Mouse (Mus musculus): ENCODE measurements around the gene Agpat4. TPM values are rescaled to one million over a fixed set of nuclear protein-coding genes. Genes with fewer than 3 reads are reported as not detected.

Agpat4 gene
- total and polyA plus RNA-seq, 2 experiments from 2014 or later = 53.6 to 56.6 TPM

DNA sequence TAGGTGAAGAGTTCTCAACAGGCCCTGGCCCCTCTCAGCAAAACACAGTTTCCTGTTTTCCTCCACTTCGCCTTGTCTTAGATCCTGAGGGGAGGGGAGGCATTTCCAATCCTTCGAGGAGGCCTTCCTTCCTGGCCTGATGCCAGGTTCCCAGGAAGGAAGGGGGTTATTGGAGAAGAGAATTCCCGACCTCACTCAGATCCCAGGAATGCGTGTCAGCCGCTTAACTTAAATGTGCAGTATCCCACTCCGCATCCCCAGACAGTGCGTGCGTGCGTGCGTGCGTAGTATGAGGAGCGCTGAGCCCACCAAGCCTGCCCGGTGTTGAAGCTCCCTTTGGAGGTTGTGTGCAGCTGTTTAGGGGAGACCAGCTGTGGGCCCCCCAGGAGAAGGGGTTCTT is 44.9 kb downstream of the Agpat4 start:
- Histone ChIP-seq H3K27me3 (ENCODE audit: insufficient read depth, low read length) (no peaks in the 10 kb centered on the region), H3K27ac (peak overlapping the region; percentile 20; the same call in 1 of the 2 replicates), H3K36me3 (ENCODE audit: insufficient read depth, low read length) (no peaks in the 10 kb centered on the region), H3K4me3 (ENCODE audit: low read length) (no peak overlapping the region), H3K4me2 (ENCODE audit: low read depth, low read length) (no peak overlapping the region), H3K9ac (replicated peaks; ENCODE audit: low read length) (no peak overlapping the region), H3K9me3 (ENCODE audit: low read length) (no peaks in the 10 kb centered on the region), H3K4me1 (ENCODE audit: insufficient read depth, low read length) (peaks cover 19% of the 10 kb centered on the region)
- TF ChIP-seq CTCF (IDR thresholded peaks at IDR 0.05; ENCODE audit: low read depth) = no peak
- WGBS = 38% methylated on average over 13 of the region's 13 CpGs
- ATAC-seq (peak; percentile 35; the same call in 1 of the 2 replicates), DNase-seq (ENCODE audit: low spot score) (peak; percentile 57)

GRCm38 (mm10) chr17:12163903-12164302 is 45.4 kb downstream of the Agpat4 start:
- H3K27ac ChIP-seq = peak overlapping the region; percentile 20; the same call in 1 of the 2 replicates
- TF ChIP-seq CTCF (IDR thresholded peaks at IDR 0.05; ENCODE audit: low read depth) = no peak
- H3K4me3 ChIP-seq (ENCODE audit: low read length) = no peak overlapping the region
- no peaks in the 10 kb centered on the region for H3K36me3 ChIP-seq (ENCODE audit: insufficient read depth, low read length)
- ATAC-seq = no peak
- H3K4me1 ChIP-seq (ENCODE audit: insufficient read depth, low read length) = peaks cover 20% of the 10 kb centered on the region
- DNase-seq (ENCODE audit: low spot score) = no peak
- no peaks in the 10 kb centered on the region for H3K27me3 ChIP-seq (ENCODE audit: insufficient read depth, low read length)
- H3K9ac ChIP-seq (replicated peaks; ENCODE audit: low read length) = no peak overlapping the region
- no peaks in the 10 kb centered on the region for H3K9me3 ChIP-seq (ENCODE audit: low read length)
- WGBS = 44% methylated on average over 7 of the region's 7 CpGs
- H3K4me2 ChIP-seq (ENCODE audit: low read depth, low read length) = no peak overlapping the region

DNA sequence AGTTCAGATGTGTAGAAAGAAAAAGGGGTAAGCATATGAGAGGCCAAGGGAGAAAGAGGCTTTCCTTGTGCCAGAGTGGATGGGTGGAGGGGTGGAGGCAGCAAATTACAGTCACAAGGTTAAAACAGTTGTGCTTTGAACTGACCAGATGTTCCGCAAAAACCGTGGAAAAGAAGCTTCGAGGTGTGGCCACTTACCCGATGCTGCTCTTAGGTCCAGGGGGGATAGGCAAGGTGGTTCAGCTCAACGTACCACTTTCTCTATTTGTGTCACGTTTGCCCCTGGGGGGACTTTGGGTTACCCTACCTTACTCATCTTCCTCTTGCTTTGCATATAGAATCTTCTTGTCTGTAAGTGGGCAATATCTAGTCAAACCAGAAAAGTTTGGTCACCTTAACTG is 46.0 kb downstream of the Agpat4 start:
- no peak for TF ChIP-seq CTCF (IDR thresholded peaks at IDR 0.05; ENCODE audit: low read depth)

GRCm38 (mm10) chr17:12165009-12165695 is 46.6 kb downstream of the Agpat4 start:
- ATAC-seq = no peak
- WGBS = 90% methylated on average over 11 of the region's 11 CpGs
- Histone ChIP-seq H3K36me3 (ENCODE audit: insufficient read depth, low read length) (no peaks in the 10 kb centered on the region), H3K27ac (no peak overlapping the region), H3K4me1 (ENCODE audit: insufficient read depth, low read length) (peaks cover 31% of the 10 kb centered on the region), H3K9me3 (ENCODE audit: low read length) (no peaks in the 10 kb centered on the region), H3K4me3 (ENCODE audit: low read length) (no peak overlapping the region), H3K27me3 (ENCODE audit: insufficient read depth, low read length) (no peaks in the 10 kb centered on the region), H3K9ac (replicated peaks; ENCODE audit: low read length) (no peak overlapping the region), H3K4me2 (ENCODE audit: low read depth, low read length) (no peak overlapping the region)
- DNase-seq (ENCODE audit: low spot score) = no peak
- no peak for TF ChIP-seq CTCF (IDR thresholded peaks at IDR 0.05; ENCODE audit: low read depth)

More for the DNA sequence above, 46.0 kb downstream of the Agpat4 start:
- Histone ChIP-seq H3K27me3 (ENCODE audit: insufficient read depth, low read length) (no peaks in the 10 kb centered on the region), H3K4me2 (ENCODE audit: low read depth, low read length) (no peak overlapping the region), H3K36me3 (ENCODE audit: insufficient read depth, low read length) (no peaks in the 10 kb centered on the region), H3K27ac (no peak overlapping the region), H3K9me3 (ENCODE audit: low read length) (no peaks in the 10 kb centered on the region), H3K4me3 (ENCODE audit: low read length) (no peak overlapping the region), H3K9ac (replicated peaks; ENCODE audit: low read length) (no peak overlapping the region), H3K4me1 (ENCODE audit: insufficient read depth, low read length) (peaks cover 27% of the 10 kb centered on the region)
- WGBS = 95% methylated on average over 6 of the region's 6 CpGs
- DNase-seq (ENCODE audit: low spot score) (no peak), ATAC-seq (no peak)

- no peaks in the 10 kb centered on the region for H3K36me3 ChIP-seq (ENCODE audit: insufficient read depth, low read length)
- peaks cover 32% of the 10 kb centered on the region for H3K4me1 ChIP-seq (ENCODE audit: insufficient read depth, low read length)
- WGBS = 90% methylated on average over 9 of the region's 9 CpGs
- no peak overlapping the region for H3K27ac ChIP-seq
- H3K9ac ChIP-seq (replicated peaks; ENCODE audit: low read length) = no peak overlapping the region
- no peak for DNase-seq (ENCODE audit: low spot score)
- H3K4me3 ChIP-seq (ENCODE audit: low read length) = no peak overlapping the region
- H3K4me2 ChIP-seq (ENCODE audit: low read depth, low read length) = no peak overlapping the region
- H3K9me3 ChIP-seq (ENCODE audit: low read length) = no peaks in the 10 kb centered on the region
- H3K27me3 ChIP-seq (ENCODE audit: insufficient read depth, low read length) = no peaks in the 10 kb centered on the region
- no peak for TF ChIP-seq CTCF (IDR thresholded peaks at IDR 0.05; ENCODE audit: low read depth)
- no peak for ATAC-seq
Observed at GRCm38 (mm10) chr17:12165701-12166100, 47.2 kb downstream of the Agpat4 start.

GRCm38 (mm10) chr17:12168536-12168935 is 50.0 kb downstream of the Agpat4 start:
- peak; percentile 83 for ATAC-seq
- H3K27ac ChIP-seq = peak overlapping the region; percentile 51; the same call in 1 of the 2 replicates
- peak; percentile 85 for DNase-seq (ENCODE audit: low spot score)
- no peaks in the 10 kb centered on the region for H3K27me3 ChIP-seq (ENCODE audit: insufficient read depth, low read length)
- H3K4me1 ChIP-seq (ENCODE audit: insufficient read depth, low read length) = peaks cover 26% of the 10 kb centered on the region
- TF ChIP-seq CTCF (IDR thresholded peaks at IDR 0.05; ENCODE audit: low read depth) = no peak
- no peaks in the 10 kb centered on the region for H3K36me3 ChIP-seq (ENCODE audit: insufficient read depth, low read length)
- WGBS = 25% methylated on average over 10 of the region's 10 CpGs
- no peak overlapping the region for H3K4me3 ChIP-seq (ENCODE audit: low read length)
- 0 out of 2 replicates have a peak overlapping the region, but pooled peaks have one; percentile 18 for H3K4me2 ChIP-seq (ENCODE audit: low read depth, low read length)
- no peak overlapping the region for H3K9ac ChIP-seq (replicated peaks; ENCODE audit: low read length)
- no peaks in the 10 kb centered on the region for H3K9me3 ChIP-seq (ENCODE audit: low read length)

- H3K9ac ChIP-seq (replicated peaks; ENCODE audit: low read length) = no peak overlapping the region
- DNase-seq (ENCODE audit: low spot score) (peak; percentile 42), ATAC-seq (no peak)
- H3K4me2 ChIP-seq (ENCODE audit: low read depth, low read length) = peak overlapping the region; percentile 18; the same call in 1 of the 2 replicates
- H3K4me1 ChIP-seq (ENCODE audit: insufficient read depth, low read length) = peaks cover 22% of the 10 kb centered on the region
- H3K4me3 ChIP-seq (ENCODE audit: low read length) = no peak overlapping the region
- no peaks in the 10 kb centered on the region for H3K9me3 ChIP-seq (ENCODE audit: low read length)
- peak overlapping the region; percentile 51; the same call in 1 of the 2 replicates for H3K27ac ChIP-seq
- TF ChIP-seq CTCF (IDR thresholded peaks at IDR 0.05; ENCODE audit: low read depth) = no peak
- no peaks in the 10 kb centered on the region for H3K36me3 ChIP-seq (ENCODE audit: insufficient read depth, low read length)
- WGBS = 43% methylated on average over 12 of the region's 12 CpGs
- no peaks in the 10 kb centered on the region for H3K27me3 ChIP-seq (ENCODE audit: insufficient read depth, low read length)
Observed at GRCm38 (mm10) chr17:12169326-12169836, 50.9 kb downstream of the Agpat4 start.

Measured in hindbrain, postnatal 0 days (tissue).